Mouse (Mus musculus): Measurements from ENCODE around the gene Ppp1r9b.

The Ppp1r9b gene

DNA sequence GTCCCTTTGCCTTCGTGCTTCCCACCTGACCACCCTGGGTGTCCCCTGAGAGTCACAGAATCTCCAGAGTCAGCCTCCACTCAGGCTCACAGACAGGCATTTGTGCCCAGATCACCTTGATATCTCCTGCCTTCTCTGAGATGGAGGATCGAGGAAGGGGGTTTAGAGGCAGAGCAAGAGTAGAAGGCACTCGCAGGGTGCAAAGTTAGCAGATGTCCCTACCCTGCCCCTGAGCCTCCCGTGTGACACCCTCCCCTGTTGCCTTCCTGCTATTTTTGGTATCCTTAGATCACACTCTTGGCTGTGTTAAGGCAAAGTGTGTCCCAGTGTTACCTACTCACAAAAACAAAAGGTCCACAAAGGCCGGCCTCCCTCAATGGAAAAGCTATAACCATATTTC lies 14.6 kb upstream of the Ppp1r9b start, which contains the start of gene Sgca:
Gene Sgca (minus strand): TSS at position 129 of the 400 bp plus-strand sequence.
- DNase-seq (ENCODE audit: low spot score in 2 of 2), result no peak

DNA sequence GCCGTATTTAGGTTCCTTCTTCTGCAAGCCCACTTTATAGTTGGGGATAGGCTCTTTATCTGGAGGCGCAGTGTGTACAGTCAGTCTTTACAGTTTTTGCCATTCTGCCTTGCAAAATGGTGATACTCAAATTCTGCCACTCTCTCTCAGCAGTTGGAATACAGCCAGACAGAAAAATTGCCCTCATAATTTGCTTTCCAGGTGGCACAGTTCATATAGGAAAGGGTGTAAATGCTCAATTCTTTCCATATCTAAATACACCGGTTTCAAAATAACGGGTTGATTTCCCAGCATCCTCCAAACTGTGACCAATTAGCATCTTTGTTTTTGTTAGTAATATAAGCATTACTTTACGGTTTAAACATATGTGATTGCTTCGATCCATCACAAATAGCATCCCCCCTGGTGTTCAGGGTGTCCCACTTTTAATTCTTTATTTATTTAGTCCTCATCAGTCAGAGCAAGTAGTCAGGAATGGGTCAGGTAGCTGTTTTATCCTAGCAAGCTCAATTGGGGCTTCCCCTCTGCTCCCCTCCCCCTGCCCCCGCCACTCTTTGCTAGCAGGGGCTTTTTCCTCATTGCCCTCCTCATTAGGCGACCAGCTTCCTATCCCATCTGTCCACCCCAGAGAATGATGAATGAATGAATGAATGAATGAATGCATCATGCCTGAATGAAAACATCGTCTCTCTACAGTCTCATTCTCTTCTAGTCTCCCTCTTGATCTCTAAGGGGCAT lies 12.5 kb upstream of the Ppp1r9b start:
- no peak for DNase-seq (ENCODE audit: low spot score in 2 of 2)

DNA sequence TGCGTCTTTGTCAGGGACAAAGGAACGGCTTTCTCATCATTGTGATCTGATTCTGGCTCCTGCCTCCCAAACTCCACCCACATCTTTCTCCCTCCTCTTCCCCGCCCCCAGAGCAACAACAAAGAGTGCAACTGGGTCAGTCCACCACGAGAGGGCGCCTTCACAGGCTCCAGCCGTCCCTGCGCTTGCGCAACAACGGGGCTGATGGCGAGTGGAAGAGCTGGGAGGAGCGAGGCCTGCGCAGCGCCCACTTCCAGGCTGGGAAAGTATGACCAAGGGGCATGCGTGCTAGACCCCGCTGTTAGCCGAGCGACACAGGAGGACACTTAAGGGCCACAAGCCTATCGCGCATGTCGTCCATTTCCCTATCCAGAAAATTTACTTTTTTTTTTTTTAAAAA lies 11.9 kb upstream of the Ppp1r9b start:
- DNase-seq (ENCODE audit: low spot score in 2 of 2), result peak; percentile 91 to 98

DNA sequence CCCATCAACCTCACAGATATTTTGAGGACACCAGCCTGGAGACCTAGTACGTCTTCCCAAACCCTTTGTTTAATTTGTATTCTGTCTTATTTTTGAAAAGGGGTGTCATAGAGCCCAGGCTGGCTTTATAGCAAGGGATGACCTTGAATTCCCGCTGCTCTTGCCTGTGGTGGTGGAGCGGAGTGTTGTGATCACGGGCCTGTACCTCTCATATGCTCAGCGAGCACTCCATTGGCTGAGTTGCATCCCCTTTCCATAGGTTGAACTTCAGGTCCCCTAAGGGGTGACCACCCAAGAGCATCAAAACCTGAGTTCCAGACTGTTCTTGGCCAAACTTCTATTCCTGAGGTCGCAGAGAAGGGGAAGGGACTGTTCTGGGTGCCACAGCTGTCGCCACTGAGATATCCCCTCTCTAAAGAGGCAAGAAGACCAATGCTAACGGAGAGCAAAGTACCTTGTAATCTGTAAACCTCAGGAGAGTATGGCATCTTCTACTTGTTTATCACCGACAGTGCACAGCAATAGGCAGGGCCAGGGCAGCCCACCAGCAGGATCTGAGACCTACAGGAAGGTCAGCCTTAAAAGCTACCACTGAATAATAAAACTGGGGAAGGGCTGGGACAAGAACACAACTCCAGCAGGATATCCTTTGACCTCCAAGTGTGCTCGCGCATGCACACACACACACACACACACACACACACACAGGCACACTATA lies 11.2 kb upstream of the Ppp1r9b start:
- no peak for DNase-seq (ENCODE audit: low spot score in 2 of 2)

DNA sequence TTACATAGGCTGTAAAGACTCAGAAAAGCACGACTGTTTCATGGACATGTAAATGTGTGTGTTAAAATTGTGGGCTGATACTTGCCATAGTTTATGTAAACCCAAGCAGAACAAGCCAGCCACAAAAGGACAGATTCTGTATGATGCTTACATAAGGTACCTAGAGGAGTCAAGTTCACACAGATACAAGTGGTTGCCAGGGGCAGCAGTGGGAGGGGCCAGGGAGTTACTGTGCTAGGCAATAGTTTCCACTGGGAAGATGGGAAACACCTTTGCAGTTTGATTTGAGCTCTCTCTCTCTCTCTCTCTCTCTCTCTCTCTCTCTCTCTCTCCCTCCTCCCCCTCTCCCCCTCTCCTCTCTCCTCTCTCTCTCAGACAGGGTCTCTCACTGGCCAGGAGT lies 5.7 kb upstream of the Ppp1r9b start:
- DNase-seq (ENCODE audit: low spot score in 2 of 2), result no peak

DNA sequence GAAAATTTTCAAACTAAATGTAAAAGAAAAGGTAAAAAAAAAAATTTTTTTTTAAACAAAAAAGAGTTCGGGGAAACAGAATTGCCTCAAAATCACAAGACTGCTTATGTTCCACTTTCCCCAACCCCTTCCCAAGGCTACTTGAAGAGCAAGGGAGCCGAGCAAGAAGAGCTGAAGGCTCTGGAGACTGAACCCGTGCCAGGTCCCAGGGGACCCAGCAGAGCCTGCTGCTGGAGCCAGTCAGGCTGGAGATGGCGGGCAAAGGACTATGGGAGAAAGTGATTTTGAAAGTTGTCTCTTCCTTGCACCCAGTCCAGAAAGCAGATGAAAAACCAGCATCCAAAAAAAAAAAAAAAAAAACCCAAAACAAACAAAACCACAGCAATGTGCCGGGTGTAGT lies 5.0 kb upstream of the Ppp1r9b start:
- DNase-seq (ENCODE audit: low spot score in 2 of 2), result no peak

DNA sequence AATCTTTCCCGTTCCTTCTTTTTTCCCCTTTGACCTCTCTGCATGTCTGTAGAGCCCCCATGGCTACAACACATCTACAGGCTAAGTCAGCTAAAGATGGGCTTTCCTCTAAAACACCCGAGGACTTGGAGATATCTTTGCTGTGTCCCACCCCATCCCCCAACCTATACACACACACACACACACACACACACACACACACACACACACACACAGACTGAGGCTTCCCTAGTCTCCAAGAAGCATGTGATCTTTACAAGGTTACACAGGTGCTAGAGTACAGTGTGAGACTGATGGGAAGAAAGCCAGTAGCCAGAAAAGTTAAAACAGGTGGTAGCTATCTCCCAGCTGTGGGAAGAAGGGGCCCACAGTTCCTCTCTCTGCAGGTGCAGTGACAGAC lies 4.4 kb upstream of the Ppp1r9b start:
- no peak for DNase-seq (ENCODE audit: low spot score in 2 of 2)

DNA sequence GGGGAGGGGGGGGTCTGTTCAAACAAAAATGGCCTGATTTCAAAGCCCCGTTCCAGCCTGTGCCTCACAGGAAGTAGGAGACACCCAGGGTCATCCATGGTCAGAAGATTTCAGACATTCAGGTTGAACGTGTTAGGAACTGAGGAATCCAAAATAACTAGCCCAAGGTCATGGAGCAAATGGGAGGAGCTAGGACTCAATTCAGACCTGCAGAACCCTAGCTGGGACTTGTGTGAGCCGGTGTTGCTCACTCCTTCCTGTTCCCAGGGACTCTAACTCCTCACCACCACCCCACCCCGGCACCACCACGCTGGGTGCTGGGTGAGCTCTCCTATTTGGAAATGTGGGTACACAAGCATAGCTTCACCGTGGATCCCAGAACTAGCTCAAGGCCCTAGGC lies 3.5 kb upstream of the Ppp1r9b start:
- DNase-seq (ENCODE audit: low spot score in 2 of 2), result no peak

DNA sequence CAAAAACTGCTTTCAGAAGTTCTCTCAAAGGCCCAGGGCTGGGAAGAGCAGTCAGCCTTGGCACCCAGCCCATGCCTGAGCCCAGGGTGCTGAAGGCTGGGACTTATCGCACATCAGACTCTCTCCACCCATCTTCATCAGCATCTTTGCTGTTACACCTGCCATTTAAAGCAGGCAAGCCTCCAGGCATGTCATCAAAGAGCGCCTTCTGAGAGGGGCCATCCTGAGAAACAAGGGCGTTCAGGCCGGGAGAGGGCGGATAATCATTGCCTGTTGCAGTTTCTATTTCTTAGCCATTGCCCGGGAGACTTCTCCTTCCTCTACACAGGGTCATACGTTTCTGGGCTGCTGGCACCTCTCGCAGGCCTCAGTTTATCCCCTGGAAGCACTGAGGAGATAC lies 3.0 kb upstream of the Ppp1r9b start:
- no peak for DNase-seq (ENCODE audit: low spot score in 2 of 2)

DNA sequence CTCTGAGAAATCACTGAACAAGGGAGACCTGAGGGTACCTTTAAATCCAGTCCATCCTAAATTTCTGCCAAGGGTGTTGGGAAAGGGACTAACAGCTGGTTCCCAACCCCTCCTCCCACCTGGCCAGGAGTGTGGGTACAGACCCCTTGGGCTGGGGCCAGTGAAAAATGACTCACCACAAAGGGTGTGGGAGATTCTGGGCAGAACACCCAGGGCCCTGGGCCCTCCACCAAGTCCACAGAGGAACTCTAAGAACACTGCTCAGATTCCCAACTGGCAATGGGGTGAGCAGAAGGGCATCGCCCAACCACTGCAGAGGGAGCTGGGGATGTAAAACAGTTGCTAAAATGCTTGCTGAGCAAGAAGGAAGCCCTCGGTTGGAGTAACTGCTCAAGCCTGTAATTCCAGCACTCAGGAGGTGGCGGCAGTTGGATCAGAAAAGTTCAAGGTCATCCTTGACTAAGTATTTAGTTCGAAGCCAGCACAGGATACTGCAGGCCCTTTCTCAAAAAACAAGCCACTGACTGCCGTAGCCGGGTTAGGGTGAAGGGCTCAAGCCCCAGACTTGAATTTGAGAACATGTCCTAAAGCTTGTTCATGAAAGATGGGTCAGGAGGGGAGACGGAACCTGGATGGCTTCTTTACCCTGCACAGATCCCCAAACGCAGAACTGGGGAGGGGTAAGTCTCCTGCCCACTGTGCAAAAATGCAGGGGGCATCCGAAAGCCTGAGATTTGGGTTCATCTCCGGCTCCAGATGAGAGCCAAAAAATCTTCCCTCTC lies 1.9 kb upstream of the Ppp1r9b start:
- DNase-seq (ENCODE audit: low spot score in 2 of 2), result no peak

DNA sequence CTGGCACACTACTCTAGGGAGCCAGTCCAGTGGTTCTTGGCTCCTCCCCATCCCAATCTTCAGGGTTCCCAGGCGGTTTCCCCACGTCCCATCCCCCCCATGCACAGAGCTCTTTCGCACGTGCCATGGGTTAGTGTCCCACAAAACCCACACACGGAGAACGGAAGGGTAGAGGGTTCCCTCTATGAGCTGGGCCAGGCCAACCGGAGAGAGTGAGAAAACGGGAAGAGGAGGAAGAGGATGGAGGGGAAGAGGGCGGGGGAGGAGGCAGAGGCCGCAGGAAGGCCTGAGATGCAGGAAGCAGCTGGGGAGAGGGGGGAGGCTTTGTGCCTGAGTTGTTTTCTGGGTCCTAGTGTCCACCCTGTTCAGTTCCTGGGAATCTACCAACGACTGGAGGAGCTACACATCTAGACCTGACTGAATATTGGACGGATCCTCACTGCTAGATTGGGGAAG lies 1.2 kb upstream of the Ppp1r9b start:
- DNase-seq (ENCODE audit: low spot score in 2 of 2), result peak in 1 of 2 experiments; percentile 87

DNA sequence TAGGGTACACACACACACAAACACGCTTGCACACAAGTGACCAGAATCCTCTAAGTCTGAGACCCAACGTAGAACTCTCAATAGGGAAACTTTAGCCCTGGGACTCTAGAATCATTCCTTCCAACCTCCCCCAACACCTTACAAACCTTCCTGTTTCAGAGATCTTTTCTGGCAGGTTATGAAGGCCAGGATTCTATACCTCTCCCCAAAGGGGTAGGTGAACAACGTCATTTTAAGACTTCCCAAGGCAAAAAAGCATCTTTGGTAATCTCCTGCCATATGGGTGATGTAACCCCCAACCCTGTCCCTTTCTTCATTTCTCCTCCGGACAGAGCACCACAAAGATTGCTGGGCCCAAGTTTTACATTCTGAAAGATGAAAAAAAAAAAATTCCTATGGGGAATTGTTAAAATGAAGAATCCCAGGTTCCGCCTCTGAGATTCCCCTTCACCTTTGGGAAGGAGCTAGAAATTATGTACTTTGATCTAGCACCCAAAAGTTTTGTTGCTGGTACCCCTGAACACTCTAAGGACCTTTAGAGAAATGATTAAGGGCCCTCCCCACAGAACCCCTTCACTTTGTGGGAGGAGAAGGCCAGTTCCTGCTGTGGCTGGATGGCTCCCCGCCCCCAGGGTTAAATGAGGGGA lies 610 bp upstream of the Ppp1r9b start:
- DNase-seq (ENCODE audit: low spot score in 2 of 2), result no peak

DNA sequence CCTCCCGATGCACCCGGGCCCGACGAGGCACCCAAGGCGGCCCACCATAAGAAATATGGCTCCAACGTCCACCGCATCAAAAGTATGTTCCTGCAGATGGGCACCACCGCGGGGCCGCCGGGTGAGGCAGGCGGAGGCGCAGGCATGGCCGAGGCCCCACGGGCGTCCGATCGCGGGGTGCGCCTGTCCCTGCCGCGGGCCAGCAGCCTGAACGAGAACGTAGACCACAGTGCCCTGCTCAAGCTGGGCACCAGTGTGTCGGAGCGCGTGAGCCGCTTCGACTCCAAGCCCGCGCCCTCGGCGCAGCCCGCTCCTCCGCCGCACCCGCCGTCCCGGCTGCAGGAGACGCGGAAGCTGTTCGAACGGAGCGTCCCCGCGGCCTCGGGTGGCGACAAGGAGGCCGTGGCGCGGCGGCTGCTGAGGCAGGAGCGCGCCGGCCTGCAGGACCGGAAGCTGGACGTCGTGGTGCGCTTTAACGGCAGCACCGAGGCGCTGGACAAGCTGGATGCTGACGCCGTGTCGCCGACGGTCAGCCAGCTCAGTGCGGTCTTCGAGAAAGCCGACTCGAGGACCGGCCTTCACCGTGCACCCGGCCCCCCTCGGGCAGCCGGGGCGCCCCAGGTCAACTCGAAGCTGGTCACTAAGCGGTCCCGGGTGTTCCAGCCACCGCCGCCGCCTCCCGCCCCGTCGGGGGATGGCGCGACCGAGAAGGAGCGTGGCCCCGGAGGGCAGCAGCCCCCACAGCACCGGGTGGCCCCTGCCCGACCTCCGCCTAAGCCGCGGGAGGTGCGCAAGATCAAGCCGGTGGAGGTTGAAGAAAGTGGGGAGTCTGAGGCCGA lies 1.0 kb downstream of the Ppp1r9b start:
- DNase-seq (ENCODE audit: low spot score in 2 of 2), result no peak

DNA sequence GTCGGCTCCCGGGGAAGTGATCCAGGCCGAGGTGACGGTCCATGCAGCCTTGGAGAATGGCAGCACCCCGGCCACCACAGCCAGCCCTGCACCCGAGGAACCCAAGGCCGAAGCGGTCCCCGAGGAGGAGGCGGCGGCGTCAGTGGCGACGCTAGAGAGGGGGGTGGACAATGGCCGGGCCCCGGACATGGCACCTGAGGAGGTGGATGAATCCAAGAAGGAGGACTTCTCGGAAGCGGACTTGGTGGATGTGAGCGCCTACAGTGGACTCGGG lies 1.6 kb downstream of the Ppp1r9b start:
- DNase-seq (ENCODE audit: low spot score in 2 of 2), result no peak

DNA sequence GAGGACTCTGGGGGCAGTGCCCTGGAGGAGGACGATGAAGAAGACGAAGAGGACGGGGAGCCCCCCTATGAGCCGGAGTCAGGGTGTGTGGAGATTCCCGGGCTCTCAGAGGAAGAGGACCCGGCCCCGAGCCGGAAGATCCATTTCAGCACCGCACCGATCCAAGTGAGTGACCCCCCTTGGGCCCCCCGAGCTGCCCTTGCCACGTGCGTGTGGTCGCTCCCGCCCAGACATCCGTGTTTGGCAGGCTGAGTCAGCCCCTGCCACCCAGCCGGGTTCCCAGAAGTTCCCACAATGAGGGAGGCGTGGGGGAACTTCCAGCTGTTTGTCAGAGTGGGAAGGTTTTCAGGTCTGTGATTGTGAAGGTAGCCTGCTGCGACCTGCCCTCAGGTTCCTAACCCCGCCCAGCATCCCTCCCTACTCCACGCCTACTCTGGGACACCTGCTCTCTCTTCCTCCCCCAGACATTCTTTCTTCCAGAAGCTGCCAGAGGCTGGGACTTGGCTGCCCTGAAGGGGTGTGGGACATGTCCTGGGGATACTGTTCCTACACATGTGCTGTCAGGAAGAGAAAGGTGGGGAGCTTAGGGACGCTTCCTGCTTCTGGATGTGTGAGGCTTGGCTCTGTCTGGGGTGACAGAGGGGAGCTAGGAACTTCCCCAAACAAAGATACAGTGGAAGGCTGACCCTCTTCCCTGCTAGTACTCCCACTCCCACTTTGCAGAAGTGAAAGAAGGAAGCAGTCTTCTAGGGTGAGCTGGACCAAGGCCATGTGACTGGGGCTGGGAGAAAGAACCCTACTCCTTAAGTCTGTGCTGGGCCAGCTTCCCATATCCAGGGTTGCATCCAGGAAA lies 2.1 kb downstream of the Ppp1r9b start:
- no peak for DNase-seq (ENCODE audit: low spot score in 2 of 2)

DNA sequence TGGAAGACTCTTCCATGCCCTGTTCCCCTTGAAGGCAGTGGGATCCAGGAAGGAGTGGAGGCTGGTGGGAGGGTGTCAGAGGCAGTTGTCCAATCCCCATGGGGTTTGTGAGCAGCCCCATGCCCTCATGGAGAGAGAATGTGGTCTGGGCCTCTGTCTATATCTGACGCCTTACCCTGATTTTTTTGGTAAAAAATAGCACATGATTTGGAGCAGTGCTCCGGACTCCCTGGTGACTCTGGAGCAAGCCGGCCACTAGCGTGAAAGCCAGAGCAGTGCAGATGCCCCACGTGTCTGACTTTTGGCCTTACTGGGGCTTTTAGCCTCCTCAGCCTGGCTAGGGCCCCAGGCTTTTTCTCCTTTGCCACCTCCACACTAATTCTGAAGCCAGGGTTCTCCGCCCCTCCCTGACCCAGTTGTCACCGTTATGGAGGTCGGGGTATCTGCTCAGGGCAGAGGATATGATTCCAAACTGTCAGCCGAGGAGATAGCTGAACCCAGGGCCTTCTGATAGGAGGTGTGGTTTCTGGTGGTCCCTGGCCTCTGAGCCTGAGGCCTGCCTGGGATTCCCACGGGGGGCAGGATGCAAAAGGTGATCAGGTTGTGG lies 3.5 kb downstream of the Ppp1r9b start:
- DNase-seq (ENCODE audit: low spot score in 2 of 2), result no peak

DNA sequence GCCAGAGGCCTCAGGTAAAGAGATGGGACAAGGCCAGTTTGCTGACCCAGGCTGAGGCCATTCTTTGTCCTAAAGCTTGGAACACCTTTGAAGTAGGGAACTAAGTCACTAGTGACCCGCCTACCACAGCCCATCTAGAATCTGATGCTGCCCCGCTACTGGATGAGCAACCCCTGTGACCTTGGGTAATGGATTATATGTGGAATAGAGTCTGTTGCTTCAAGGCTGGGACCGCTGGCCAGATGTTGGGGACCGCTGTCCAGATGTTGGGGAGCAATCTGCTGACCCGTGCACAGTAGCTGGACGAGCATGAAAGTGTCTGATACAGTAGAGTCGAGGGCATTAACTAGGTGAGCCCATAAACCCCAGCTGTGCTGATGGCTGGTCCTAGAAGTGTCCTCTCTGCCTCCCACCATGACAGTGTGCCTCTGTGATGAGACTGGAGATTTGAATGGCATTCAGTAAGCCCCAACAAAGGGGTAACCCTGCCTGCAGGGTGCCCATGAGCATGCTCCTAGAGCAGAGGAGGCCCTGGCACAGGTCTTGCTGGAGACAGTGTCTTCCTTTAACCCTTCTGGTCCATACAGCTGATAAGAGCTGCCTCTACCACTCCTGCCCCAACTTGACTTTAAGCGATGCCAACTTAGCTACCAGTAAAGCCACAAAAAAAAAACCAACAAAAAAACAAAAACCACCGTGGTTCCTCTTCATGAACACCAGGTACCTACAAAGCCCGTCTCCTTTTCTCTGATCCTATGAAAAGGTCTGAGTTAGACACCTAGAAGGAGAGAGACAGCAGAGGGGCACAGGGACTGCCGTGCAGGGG lies 4.3 kb downstream of the Ppp1r9b start:
- DNase-seq (ENCODE audit: low spot score in 2 of 2), result no peak

DNA sequence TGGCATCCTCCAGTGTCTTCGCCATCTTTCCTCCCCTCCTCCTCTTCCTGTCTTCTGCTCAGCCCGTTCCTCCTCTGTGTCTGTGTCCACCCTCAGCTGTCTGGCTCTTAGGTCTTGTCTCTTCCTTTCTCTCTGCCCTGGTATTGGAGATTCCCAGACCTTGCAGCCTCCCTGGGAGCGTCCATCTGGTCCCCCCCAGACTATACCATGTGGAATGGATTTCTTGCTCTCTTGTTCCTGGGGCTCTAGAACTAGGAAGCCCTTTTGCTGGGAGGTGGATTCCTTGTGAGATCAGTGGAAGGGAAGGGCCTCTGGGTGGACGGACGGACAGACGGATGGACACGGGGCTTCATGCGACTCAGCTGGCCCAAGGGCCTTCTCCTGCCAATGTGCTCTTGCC lies 5.3 kb downstream of the Ppp1r9b start:
- DNase-seq (ENCODE audit: low spot score in 2 of 2), result no peak

DNA sequence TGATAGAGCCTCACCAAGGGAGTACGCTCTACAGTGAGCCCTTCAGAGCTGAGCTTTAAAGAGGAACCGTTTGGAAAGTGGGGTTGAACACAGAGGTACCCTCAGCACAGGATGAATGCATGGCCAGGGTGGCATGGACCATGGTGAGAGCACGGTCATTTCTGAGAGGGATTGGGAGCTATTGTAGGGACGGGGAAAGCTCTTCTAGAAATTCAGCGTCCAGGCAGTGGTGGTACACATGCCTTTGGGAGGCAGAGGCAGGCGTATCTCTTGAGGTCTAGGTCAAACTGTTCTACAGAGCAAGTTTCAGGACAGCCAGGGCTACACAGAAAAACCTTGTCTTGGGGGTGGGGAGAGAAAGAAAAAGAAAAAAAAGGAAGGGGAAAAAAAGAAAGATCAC lies 6.1 kb downstream of the Ppp1r9b start:
- DNase-seq (ENCODE audit: low spot score in 2 of 2), result no peak
